Mouse (Mus musculus) adipocyte (in vitro differentiated cells): ENCODE data around the gene Trir.

Experiments
- DNase-seq: peaks from one replicate; pipeline ENCODE4 v3.0.0-alpha.2; 2016; ENCODE audit warnings: low spot score

The Trir gene

DNA sequence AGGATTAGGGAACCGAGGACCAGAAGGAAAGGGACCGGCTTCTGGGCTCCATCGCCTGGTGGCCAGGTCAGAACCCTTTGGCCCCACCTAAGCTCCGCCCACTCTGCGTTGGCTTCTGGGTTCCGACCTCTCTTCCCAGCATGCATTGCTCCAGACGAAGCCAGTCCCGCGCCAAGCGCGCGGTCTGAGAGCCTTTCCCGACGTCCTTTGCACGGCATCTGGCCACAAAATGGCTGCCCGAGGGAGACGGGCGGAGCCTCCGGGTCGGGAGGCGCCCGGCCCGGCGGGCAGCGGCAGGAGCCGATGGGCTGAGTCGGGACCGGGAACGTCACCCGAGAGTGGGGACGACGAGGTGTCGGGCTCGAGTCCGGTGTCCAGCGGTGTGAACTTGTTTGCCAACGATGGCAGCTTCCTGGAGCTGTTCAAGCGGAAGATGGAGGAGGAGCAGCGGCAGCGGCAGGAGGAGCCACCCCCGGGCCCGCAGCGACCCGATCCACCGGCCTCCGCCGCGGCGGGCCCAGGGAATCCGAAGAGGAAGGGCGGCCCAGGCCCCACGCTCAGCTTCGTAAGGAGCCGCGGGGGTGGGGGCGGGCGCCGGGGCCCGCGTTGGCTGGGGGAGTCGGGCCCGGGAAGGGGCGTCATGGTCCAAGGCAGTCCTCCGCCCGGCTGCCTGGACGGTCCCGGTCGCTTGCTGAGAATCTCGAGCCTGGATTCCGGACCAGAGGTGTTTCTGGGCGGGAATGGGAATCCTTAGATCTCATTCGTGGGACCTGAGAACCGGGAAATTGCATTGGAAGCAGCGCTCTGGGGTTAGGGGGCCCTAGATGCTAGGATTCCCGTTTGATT, at the start of gene Trir:
Gene Trir, plus strand, starts transcription at position 154 of the 846 bp plus-strand sequence.
- DNase-seq: peak; percentile 100

DNA sequence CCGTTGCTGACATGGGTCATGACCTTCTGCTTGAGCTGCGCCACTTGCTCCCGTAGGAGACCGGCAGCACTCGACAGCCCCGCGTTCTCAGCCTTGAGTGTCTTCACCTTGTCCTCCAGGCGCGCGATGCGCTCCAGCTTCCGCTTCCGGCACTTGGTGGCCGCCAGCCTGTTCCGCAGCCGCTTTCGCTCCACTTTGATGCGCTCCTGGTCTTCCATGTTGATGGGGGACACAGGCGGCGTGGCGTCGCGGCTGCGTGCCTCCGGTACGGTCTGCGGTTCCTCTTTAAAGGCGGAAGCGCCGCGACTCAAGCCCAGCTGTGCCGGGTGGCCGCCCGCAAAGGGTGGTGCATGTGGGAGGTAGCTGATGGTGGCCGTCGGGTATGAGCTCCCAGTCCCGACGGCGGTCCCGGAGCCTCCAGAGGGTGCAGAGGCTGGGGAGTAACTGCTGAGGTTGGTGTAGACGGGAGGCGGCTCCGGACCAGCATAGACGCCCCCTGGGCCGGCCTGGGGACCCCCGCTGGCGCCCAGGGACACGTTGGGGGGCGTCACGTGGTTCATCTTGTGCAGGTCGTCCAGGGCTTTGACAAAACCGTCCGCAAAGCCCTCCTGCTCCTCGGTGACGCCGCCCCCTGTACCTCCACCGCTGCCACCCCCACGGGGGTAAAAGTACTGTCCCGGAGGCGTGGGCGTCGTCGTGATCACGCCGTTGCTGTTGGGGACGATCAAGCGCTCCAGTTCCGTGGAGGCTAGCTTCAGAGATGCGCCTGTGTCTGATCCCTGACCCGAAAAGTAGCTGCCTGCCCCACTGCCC, 49.0 kb upstream of the Trir start:
- DNase-seq: peak; percentile 44

DNA sequence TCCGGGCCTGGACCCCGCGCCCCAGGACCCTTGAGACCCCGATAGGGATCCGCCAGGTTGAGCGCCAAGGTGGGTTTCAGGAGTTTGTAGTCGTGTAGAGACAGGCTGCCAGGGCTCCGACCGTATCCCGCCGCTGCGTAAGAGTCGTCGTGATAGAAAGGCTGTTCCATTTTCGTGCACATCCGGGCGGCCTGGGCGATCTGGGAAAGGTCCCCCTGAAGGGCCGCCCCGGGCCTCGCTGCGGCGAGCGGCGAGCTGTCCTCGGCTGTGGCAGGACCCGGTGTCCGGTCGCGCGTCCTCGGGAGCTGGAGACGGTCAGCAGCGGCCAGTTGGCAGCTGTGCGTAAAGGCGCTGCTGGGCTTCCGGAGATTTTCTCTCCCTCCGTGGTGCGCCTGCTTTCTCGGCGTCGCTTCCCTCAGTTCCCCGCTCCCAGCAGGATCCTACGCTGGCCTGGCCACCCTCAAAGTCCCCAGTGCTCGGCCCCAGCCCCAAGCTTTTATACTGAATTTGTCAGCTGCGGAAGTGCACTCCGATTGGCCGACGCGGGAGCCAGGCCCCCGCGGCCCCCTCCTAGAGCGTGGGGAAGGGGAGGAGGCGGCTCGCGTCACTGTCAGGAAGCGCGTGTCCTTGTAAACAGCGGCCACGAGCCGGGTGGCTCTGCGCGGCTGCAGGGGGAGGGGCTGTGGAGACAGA, 48.2 kb upstream of the Trir start, which contains the start of gene Junb:
Gene Junb, minus strand, starts transcription at position 471 of the 693 bp plus-strand sequence.
- peak; percentile 97 for DNase-seq

DNA sequence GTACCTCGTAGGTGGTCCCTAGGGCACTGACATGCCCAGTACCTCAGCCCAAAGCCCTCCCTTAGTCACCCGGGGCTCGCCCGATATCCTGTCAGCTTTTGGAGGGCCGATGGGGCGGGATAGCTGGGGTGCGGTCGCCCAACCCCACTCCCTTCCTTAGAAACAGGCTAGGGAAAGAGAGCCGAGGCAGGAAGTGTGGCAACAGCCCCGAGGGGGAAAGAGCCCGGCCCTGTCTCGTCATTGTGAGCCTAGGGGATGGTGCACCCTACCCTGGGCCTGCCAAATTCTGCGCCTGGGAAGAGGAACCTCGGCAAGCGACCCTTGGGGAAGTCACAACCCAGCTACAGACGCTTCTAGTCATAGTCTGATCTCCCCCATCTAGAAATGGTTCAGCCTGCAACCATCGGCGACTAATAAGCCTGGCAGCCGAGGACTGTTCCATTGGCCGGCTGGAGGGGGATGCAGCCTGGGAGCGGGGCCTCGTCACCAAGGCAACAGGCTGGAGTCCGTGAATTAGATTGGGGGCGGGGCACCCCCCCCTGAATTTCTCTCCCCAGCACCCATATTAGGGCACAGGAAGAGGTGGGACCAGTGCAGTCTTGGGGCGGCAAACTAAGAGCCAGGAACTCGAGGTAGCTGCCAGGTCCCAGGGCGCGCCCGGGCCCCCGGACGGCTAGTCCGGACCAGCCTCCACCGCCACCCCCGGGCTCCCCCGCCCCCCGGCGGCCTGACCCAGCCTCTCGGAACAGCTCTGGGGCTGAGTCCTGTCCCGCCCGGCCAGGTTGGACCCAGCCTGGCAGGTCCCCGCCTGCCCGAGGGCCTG, 46.8 kb upstream of the Trir start:
- DNase-seq: peak; percentile 96

DNA sequence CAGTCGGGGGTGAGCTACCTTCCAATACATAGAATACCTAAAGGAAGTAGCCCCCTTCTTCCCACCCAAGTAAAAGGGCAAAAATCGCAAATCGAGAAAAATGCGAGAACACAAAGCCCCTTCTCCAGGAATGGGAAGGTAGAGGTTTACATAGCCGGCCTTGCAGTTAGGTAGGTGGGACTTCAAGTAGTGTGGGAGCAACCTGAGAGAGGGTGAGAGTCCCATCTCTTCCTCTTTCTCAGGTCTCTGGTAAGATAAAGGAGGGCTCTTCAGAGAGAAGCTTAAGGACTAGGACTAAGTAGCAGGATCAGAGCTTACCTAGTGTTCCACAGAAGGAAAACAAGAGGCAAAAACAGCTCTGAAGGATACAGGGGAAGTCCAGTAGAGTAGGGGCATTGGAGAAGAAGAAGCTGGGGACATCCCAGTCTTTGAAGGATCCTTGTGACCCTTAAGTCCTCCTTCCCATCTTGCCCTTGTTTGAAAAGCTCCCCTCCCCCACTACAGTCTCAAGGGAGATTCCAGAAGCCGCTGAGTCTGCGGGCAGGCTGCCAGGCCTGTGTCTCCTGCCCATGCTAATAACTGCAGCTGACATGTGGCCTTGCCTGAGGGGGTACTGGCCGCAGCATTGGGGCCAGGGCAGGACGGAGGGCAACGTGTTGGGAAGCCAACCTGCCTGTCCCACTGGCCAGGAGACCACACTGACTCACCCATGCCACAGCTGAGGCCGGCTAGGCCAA, 45.8 kb upstream of the Trir start:
- DNase-seq: peak; percentile 95

DNA sequence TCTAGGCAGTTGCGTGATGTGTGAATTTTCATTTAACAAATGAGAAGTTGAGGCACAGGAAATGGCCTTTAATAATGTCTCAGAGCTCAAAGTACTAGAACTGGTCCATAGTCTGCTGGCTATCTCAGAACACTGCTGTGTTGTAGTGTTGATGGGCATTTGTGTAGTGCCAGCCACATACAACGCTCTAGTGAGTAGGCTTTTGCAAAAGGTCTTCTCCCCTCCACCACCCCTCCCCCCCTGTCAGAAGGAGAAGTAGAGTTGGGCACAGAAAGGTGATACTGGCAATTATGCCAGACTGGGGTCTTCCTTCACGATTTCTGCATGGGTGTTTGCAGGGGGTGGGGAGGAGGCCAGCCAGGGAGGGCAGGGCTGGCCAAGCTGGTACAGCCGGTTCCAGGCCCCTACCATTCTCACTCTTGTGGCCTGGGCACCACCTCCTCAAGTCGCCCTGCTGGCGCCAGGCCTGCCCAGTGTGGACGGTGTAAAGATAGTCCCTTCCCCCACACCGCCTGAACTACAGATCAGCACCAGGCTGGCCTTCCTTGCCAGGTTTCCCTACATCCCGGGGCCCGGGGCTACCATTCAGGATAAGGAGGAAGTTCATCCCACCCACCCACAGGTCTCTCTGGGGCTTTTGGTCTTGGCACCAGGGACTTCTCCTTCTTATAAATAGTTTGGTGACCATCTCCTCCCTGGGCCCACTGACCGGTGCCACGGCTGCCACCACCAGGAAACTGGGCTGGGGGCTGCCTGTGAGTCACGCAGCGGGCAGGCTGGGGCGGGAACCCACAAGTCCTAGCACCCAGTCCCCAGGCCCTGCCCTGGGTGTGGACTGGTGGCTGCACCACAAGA, 44.8 kb upstream of the Trir start:
- DNase-seq: no peak

DNA sequence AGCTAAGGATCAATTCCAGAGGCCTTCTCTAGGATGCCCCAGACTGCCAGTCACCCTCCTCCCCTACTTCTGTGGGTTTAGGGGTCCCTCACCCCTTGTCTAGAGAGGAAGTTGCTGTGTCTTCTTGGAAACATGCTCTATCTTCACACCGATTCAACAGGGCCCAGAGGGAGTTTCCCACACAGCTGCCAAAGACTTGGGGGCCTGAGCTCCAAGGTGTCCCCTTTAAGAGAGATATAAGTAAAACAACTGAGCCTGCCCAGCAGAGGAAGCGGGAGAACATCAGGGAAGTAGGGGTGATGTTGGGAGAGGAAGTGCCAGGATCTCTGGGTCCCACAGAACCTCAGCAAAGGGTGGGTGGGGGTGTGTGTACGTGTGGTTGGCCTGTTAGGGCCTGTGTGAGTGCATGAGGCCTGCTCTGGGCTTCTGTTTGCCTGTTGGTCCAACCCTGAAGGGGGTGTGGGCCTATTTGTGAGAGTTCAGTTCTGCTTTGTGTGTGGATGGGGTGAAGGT, 44.1 kb upstream of the Trir start:
- DNase-seq: no peak

DNA sequence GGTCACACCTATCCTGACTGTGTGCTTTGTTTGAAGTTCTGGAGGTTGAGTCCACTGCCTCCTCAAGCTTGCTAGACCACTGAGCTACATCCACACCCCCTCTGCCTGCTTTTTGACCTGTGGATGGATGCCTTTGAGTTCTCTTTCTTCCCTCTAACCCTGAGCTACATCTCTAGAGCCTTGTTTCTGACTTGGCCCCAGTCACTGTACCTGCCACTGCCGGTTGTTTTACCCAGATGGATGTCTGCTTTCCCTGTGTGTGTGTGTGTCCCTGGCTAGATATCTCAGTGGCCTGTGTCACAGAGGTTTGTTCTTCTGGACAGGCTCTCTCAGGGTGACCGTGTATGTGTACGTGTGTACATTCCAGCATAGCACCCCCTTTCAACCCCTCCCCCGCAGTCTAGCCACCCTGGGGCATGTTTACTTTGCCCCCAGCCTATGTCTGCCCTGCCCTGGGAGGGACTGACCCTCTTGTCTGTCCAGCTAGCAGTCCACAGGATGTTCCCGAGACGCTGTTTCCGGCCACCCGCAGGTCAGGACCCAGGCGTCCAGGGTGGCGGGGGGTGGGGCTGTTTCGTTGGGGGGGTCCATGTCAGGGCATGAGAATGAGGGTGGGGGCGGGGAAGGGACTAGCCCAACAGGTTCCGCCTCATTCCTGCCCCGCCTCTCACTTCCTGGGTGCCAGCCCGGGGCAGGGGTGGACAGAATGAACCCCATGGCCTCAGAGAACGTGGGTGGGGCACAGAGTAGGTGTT, 42.2 kb upstream of the Trir start:
- no peak for DNase-seq

DNA sequence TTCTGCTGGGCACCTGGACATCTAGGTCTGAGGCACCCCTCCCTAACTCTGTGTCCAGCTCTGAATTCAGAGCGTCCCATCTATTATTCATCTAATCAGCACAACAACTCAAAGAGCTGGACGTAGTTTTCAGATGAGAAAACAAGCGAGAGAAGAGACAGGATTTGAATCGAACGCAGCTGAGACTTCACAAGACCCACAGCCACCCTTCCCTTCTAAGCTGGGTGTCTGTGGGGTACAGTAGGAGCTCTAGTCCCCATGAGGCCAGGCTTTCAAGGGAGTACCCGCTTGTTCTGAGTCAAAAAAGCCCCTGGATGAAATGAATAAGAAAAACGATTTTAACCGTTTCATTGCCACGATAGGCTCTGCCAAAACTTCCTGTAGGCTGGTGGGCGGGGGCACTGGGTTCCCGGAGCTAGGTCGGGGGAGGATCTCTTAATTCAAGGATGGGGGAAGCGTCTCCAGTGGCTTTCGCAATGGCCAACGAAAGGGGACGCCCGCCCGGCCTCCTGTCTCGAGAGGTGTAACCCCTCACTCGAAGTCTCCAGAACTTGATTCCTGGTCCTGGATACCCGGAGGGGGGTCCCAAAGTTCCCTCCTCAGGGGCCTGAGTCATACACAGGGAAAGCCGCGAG, 41.5 kb upstream of the Trir start:
- DNase-seq: no peak

DNA sequence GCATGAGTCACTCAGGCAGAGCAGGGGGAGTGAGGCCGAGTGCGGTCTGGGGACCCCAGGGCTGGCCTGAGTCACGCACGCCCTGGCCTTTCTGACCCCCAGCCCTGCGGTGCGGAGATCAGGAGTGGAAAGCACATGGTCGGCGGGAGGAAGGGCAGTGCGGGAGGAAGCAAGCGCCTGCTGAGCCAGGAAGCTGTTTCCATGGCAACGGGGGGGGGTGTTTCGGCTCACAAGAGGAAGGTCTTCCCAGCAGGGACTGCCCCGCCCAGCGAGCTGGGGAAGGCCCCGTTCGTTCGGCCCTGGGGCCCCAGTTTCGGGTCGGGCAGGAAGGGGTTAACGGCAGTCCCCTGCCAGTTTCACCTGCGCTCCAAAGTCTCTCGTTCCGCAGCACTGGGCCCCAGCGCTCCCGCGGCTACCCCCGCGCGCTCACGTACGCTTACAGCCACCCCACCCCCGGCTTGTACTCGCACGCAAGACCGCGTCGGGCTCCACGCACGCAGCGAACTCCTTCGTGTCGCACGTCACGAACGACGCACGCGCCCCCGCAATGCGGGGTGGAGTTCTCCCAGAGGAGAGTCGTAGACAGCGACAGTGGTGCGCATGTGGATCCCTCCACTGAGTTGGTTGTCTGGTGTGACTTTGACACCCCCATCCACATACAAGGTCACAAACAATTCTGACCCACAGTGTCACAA, 40.8 kb upstream of the Trir start:
- DNase-seq: no peak

DNA sequence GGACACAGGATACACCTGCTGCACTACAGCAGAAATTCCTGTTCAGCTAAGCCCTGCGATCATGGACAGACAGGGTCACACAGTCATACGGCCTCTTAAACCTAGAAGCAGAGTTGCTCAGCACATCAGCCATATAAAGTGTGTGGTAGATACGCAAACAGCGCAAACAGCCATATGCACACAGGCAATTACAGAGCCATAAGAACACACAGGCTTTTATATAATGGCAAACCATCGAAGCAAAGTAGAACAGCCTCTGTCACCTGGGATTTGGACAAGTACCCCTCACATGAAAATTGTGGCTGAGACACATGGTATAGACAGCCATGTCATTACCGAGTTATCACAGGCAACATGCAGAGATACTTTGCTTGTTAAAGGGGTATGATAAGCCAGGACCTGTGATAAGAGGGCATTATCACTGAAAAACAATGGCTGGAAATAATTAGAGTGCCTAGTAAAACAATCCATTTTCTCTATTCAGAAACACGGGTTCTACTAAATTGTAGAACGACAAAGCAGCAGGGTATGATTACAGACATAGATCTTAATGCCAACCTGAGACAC, 40.2 kb upstream of the Trir start:
- DNase-seq: no peak

DNA sequence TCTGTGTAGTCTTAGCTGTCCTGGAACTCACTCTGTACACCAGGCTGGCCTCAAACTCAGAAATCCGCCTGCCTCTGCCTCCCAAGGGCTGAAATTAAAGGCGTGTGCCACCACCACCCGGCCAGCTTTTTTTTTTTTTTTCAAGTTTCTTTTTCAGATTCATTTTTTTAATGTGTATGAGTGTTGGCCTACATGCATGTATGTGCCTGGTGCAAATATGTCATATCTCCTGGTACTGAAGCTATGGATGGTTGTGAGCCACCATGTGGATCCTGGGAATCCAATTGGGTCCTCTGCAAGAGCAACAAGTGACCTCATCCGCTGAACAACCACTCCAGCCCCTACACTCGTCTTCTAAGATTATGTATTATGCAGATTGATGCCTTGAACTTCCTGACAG, 39.2 kb upstream of the Trir start:
- no peak for DNase-seq

DNA sequence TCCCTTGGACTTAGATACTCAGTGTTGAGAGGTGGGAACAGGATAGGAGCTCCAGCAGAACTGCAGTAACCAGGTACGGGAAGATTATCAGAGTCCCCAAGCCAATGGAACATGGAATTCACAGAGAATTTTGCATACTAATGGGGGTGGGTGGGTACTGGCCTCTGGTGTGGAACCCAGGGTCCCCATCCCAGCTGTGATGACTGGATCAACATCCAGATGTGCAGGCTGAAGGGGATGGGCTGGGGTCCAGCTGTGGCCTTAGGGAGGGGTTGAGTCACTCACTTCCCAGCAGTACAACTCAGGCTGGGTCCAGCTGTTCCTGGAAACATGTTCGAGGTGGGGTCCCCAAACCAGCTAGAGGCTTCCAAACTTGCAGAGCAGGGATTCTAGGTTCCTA, 38.7 kb upstream of the Trir start:
- no peak for DNase-seq

DNA sequence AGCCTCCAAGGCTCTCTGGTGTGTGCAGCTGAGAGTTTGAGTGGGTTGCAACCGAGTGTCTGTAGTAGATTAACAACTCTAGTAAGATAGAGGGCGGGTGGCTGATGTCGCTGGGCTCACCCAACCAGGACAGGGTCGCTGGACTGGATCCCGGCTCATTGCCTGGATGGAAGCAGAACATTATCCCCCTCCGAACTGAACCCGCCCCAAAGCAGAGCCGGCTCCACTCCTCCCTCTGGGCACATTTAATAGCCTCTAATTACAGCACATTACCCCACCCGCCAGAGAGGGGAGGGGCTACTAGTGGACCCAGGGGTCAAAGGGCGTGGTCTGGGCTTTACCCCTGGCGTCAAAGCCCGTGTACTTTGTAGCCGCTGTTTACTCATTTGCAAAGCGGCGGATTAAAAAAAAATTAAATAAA, 37.3 kb upstream of the Trir start:
- peak; percentile 76 for DNase-seq

DNA sequence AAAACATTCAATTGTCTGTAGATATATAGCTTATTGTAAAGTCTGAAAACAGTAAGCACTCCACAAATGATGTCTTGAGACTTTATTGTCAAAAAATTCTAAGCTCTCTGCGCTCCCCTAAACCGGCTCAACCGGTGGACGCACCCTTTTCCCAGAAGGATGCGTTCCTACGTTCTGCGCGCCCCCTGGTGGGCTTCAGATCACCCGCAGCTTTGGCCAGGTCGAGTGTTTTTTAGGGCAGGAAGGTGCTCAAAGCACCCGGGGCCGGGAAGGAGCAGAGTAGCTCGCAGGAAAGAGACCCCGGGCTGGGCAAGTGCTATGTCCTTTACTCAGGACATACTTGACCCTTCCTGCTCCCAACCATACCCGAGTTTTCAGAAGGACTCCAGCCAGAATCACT, 36.8 kb upstream of the Trir start:
- peak; percentile 96 for DNase-seq

DNA sequence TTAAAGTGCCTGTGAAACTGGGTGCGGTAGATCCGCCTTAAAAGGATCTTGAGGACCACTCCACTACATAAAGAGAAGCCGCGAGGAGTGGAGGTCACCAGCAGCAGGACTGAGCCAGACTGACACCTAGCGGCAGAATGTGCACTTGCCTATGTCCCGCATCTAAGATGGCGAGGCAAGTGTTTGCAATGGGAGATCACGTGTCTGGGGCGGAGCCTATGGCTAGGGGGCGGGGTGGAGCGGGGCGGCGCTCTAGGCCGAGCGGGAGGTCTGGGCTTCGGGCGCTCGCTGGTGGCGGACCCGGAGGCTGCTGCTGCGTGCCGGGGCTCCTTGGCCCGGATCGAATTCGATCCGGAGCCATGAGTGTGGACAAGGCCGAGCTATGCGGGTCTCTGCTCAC, 36.3 kb upstream of the Trir start, which contains the start of gene Hook2:
Gene Hook2, plus strand, starts transcription at position 255 of the 400 bp plus-strand sequence.
- peak; percentile 99 for DNase-seq

DNA sequence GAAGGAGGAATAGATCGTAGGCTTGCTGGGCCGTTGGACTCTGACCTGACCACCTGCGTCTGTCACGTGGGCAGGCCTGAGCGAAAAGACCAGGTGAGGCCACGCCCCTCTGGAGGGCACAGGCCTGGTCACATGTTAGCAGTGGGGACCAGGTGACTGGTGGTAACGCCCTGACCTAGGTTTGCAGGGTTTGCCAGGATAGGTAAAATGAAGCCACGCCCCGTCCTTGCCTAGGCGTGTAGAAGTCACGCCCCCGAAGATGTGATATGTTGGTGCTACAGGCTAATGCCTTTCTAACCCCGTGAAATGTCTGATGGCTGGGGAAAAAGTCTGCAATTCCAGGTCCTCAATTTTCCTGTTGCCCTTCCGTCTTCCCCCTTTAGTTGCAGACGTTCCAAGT, 35.8 kb upstream of the Trir start:
- DNase-seq: no peak
